Mouse (Mus musculus) liver, embryonic 15.5 days (tissue): Measurements from ENCODE around the gene Pde4d. TPM values are rescaled to one million over a fixed set of nuclear protein-coding genes. Genes with fewer than 3 reads are reported as not detected.
A peak's percentile ranks its signal among the peaks of the same experiment; 100 is the strongest.

Experiments used
- ATAC-seq: fragments of 200-750 bp; cut with Nextera tagmentation; 2 replicates; pipeline ENCODE4 v1.8.0; 2017; ENCODE audit warnings: moderate number of reproducible peaks, mild to moderate bottlenecking, moderate library complexity; ENCODE audit not compliant: insufficient read depth
- H3K27ac ChIP-seq: fragments of 300-500 bp; sonication (generic); replicated peaks from 2 replicates; pipeline ENCODE4 v1.5.1; 2015; ENCODE audit warnings: mild to moderate bottlenecking, inconsistent platforms
- H3K27me3 ChIP-seq: fragments of 300-500 bp; sonication (generic); 2 replicates; pipeline ENCODE4 v1.6.1; 2015; ENCODE audit warnings: mild to moderate bottlenecking, inconsistent platforms
- H3K36me3 ChIP-seq: fragments of 300-500 bp; sonication (generic); replicated peaks from 2 replicates; pipeline ENCODE4 v1.6.1; 2015; ENCODE audit warnings: moderate library complexity, mild to moderate bottlenecking, inconsistent platforms
- H3K4me1 ChIP-seq: fragments of 300-500 bp; sonication (generic); replicated peaks from 2 replicates; pipeline ENCODE4 v1.6.1; 2015; ENCODE audit warnings: inconsistent platforms
- H3K4me2 ChIP-seq: fragments of 300-500 bp; sonication (generic); 2 replicates; pipeline ENCODE4 v1.6.1; 2015; ENCODE audit warnings: moderate library complexity, mild to moderate bottlenecking, inconsistent platforms
- H3K4me3 ChIP-seq: fragments of 300-500 bp; sonication (generic); replicated peaks from 2 replicates; pipeline ENCODE4 v1.5.1; 2015; ENCODE audit warnings: mild to moderate bottlenecking, inconsistent platforms
- H3K9ac ChIP-seq: fragments of 300-500 bp; sonication (generic); 2 replicates; pipeline ENCODE4 v1.6.1; 2015; ENCODE audit warnings: moderate library complexity, mild to moderate bottlenecking, inconsistent platforms
- H3K9me3 ChIP-seq: fragments of 300-500 bp; sonication (generic); replicated peaks from 2 replicates; pipeline ENCODE4 v1.6.1; 2016; ENCODE audit warnings: inconsistent platforms
- WGBS: fragments of 180-500 bp; shearing (Covaris S2); methylation state at CpG from one replicate; pipeline ENCODE4 v1.1.7; 2015; ENCODE audit warnings: mixed read lengths; ENCODE audit not compliant: insufficient replicate concordance; 5-methylcytosine and 5-hydroxymethylcytosine counted together
- polyA plus RNA-seq: library from polyadenylated mRNA; unstranded; fragments of >200 nt; fragmentation: Nextera tagmentation; extraction: Ambion mirVana; gene quantifications from 2 replicates; pipeline ENCODE4 v1.2.1, GENCODE M21; 2015

Gene Pde4d
- polyA plus RNA-seq, 1 experiment from 2014 or later = 13.2 TPM

DNA sequence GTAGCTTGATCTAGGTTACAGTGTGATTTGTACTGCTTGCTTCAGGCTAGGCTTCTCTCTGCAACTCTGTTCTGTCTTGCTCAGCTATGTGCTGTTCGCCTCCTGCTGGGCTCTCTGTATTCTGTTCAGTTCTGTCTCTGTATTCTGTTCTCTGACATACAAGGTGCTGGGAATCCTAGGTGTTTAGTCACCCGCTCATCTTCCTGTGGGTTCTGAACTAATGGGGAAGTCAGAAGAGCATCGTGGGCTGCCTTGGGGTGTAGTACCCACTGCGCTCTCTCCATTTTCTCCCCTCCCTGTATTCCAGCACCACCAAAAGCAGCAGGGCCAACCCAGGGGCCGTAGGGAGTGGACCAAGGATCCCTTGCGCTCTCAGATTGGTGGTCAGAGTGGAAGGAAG is 197.1 kb downstream of the Pde4d start:
- Histone ChIP-seq H3K4me1 (no peaks in the 10 kb centered on the region), H3K27me3 (no peaks in the 10 kb centered on the region), H3K9me3 (no peaks in the 10 kb centered on the region), H3K4me2 (peak overlapping the region; percentile 20; the same call in 1 of the 2 replicates), H3K36me3 (no peaks in the 10 kb centered on the region), H3K4me3 (no peak overlapping the region), H3K9ac (no peak overlapping the region), H3K27ac (no peak overlapping the region)
- WGBS = 20% methylated on average over 6 of the region's 6 CpGs
- no peak for ATAC-seq

GRCm38 (mm10) chr13:108647239-108647638 is 197.5 kb downstream of the Pde4d start:
- H3K27ac ChIP-seq = no peak overlapping the region
- no peak overlapping the region for H3K9ac ChIP-seq
- no peaks in the 10 kb centered on the region for H3K27me3 ChIP-seq
- ATAC-seq = no peak
- H3K4me1 ChIP-seq = no peaks in the 10 kb centered on the region
- H3K36me3 ChIP-seq = no peaks in the 10 kb centered on the region
- no peaks in the 10 kb centered on the region for H3K9me3 ChIP-seq
- peak overlapping the region; percentile 20; the same call in 1 of the 2 replicates for H3K4me2 ChIP-seq
- WGBS = 16% methylated on average over 11 of the region's 11 CpGs
- no peak overlapping the region for H3K4me3 ChIP-seq

DNA sequence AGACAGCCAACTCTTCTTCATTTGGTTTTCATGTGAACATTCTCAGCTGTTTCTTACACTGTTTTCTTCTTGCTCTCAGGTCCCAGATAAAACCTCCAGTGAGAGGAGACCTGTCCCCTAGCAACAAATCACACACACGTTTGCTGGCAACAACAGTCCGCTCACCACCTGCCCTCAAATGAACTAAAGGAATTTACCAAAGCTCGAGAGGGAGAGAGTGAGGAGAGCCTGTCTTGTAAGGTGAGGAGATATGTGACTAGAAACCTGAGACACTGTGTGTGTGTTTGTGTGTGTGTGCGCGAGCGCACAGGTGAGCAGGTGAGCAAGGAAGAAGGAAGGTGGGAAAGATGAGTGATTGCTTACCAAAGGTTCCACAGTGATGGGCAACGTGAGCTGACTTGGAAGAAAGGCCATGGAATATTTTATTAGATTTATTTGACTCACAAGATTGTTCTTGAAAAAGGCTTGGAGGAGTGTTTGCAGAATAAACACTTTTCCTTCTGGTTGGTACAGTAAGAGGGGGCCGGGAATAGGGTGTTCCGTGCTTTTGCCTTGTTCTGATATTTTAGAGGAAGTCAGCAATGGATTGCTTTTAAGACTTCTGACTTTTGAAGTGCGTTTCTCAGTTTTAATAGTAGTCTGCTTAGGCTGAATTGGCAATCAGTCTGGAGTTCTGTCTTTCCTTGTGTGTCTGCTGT is 204.4 kb downstream of the Pde4d start:
- Histone ChIP-seq H3K9ac (no peak overlapping the region), H3K36me3 (no peaks in the 10 kb centered on the region), H3K9me3 (no peaks in the 10 kb centered on the region), H3K4me2 (no peak overlapping the region), H3K4me1 (no peaks in the 10 kb centered on the region), H3K27me3 (no peaks in the 10 kb centered on the region), H3K27ac (no peak overlapping the region), H3K4me3 (no peak overlapping the region)
- 65% methylated on average over 10 of the region's 10 CpGs for WGBS
- no peak for ATAC-seq

DNA sequence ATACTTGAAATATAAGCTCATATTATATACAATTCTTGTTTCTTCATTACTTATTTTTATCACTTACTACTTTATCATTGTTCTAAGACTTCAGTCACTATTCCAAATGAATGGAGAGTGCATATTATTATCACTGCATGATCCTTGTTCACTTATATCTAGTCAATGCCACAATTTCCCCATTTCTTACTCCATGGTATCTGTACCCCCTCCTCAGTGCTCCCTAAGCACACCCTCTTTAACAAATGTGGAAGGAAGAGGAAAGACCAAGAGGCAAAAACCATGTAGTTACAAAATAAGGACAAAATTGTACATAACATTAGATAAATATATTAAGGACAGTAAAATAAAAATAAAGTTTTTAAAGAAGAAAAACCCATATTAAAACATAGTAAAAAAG is 216.8 kb downstream of the Pde4d start:
- Histone ChIP-seq H3K9ac (no peak overlapping the region), H3K4me3 (no peak overlapping the region), H3K27me3 (no peaks in the 10 kb centered on the region), H3K9me3 (no peaks in the 10 kb centered on the region), H3K27ac (no peak overlapping the region), H3K36me3 (no peaks in the 10 kb centered on the region), H3K4me1 (no peaks in the 10 kb centered on the region), H3K4me2 (no peak overlapping the region)
- no peak for ATAC-seq

DNA sequence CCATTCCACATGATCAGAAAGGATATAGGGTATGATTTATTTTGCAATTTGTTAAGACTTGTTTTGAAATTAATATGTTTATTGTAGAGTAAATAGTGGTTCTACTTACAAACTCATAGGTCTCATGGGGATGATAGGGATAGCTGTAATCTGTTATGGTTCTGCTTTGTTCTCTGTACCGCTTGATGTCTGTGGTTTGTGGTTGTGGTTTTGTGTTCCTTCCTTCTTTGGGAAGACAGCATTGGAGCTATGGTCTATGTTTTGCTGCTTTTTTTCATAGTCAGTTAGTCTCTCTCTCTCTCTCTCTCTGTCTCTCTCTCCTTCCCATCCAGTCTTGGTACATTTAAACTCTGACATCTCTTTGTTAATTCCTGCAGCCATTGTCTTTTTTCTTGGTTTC is 217.3 kb downstream of the Pde4d start:
- Histone ChIP-seq H3K4me2 (no peak overlapping the region), H3K9ac (no peak overlapping the region), H3K36me3 (no peaks in the 10 kb centered on the region), H3K27me3 (no peaks in the 10 kb centered on the region), H3K27ac (no peak overlapping the region), H3K4me3 (no peak overlapping the region), H3K9me3 (no peaks in the 10 kb centered on the region), H3K4me1 (no peaks in the 10 kb centered on the region)
- ATAC-seq = no peak
- 5% methylated on average over 1 of the region's 1 CpGs for WGBS

- Histone ChIP-seq H3K9me3 (no peaks in the 10 kb centered on the region), H3K4me1 (no peaks in the 10 kb centered on the region), H3K27me3 (no peaks in the 10 kb centered on the region), H3K36me3 (no peaks in the 10 kb centered on the region), H3K4me2 (no peak overlapping the region), H3K4me3 (no peak overlapping the region), H3K27ac (no peak overlapping the region), H3K9ac (no peak overlapping the region)
- no peak for ATAC-seq
Observed at GRCm38 (mm10) chr13:108677056-108677455, 227.3 kb downstream of the Pde4d start.

GRCm38 (mm10) chr13:108683018-108683417 is 233.3 kb downstream of the Pde4d start:
- Histone ChIP-seq H3K36me3 (no peaks in the 10 kb centered on the region), H3K9ac (no peak overlapping the region), H3K4me1 (no peaks in the 10 kb centered on the region), H3K27ac (no peak overlapping the region), H3K4me3 (no peak overlapping the region), H3K4me2 (no peak overlapping the region), H3K9me3 (no peaks in the 10 kb centered on the region), H3K27me3 (no peaks in the 10 kb centered on the region)
- 63% methylated on average over 4 of the region's 4 CpGs for WGBS
- ATAC-seq = no peak

DNA sequence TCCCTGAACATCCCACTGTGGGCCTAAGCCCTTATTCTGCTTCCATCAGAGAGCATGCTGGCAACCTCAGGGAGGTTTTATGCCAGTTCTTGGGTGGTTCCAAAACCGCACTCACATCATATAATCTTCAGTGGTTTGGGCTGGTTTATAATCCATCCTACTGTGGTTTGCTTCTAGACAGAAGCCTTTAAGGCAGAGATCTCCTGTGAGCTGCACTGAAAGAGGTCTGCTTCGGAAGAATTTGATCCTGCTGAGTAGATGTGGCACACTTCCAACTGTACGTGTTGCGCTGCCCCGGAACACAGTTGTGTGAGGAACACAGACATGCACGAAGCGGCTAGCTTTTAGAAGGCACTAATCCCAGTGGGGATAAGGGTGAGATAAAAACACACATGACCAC is 236.1 kb downstream of the Pde4d start:
- ATAC-seq = no peak
- no peaks in the 10 kb centered on the region for H3K27me3 ChIP-seq
- no peak overlapping the region for H3K9ac ChIP-seq
- no peaks in the 10 kb centered on the region for H3K36me3 ChIP-seq
- no peaks in the 10 kb centered on the region for H3K4me1 ChIP-seq
- no peaks in the 10 kb centered on the region for H3K9me3 ChIP-seq
- WGBS = 74% methylated on average over 7 of the region's 7 CpGs
- no peak overlapping the region for H3K4me3 ChIP-seq
- H3K27ac ChIP-seq = no peak overlapping the region
- no peak overlapping the region for H3K4me2 ChIP-seq

DNA sequence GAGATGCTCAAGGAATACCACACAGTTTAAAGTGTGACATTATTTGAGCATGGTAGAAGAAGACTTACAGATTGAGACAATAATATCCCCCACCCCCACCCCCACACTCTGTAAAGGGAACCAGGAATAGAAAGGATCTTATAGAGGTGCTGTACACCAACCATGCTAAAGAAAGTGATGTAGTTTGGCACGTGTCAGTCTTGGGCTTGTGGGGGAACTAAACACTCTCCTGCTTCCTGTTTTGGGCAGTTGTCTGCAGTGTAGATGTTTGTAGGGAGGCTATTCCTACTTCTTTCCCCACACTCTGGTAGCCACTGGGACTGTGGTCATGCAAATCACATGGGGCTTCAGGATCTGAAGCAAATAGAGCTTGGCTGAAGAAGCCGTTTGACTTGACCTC is 236.5 kb downstream of the Pde4d start:
- no peaks in the 10 kb centered on the region for H3K36me3 ChIP-seq
- WGBS = 35% methylated on average over 2 of the region's 2 CpGs
- H3K4me2 ChIP-seq = no peak overlapping the region
- no peaks in the 10 kb centered on the region for H3K9me3 ChIP-seq
- no peak overlapping the region for H3K4me3 ChIP-seq
- H3K27me3 ChIP-seq = no peaks in the 10 kb centered on the region
- no peaks in the 10 kb centered on the region for H3K4me1 ChIP-seq
- no peak overlapping the region for H3K9ac ChIP-seq
- no peak overlapping the region for H3K27ac ChIP-seq
- no peak for ATAC-seq

GRCm38 (mm10) chr13:108686807-108687206 is 237.1 kb downstream of the Pde4d start:
- no peaks in the 10 kb centered on the region for H3K9me3 ChIP-seq
- no peak overlapping the region for H3K27ac ChIP-seq
- H3K4me2 ChIP-seq = no peak overlapping the region
- H3K4me3 ChIP-seq = no peak overlapping the region
- no peak for ATAC-seq
- WGBS = 20% methylated on average over 4 of the region's 4 CpGs
- no peaks in the 10 kb centered on the region for H3K36me3 ChIP-seq
- no peaks in the 10 kb centered on the region for H3K27me3 ChIP-seq
- no peak overlapping the region for H3K9ac ChIP-seq
- H3K4me1 ChIP-seq = no peaks in the 10 kb centered on the region

DNA sequence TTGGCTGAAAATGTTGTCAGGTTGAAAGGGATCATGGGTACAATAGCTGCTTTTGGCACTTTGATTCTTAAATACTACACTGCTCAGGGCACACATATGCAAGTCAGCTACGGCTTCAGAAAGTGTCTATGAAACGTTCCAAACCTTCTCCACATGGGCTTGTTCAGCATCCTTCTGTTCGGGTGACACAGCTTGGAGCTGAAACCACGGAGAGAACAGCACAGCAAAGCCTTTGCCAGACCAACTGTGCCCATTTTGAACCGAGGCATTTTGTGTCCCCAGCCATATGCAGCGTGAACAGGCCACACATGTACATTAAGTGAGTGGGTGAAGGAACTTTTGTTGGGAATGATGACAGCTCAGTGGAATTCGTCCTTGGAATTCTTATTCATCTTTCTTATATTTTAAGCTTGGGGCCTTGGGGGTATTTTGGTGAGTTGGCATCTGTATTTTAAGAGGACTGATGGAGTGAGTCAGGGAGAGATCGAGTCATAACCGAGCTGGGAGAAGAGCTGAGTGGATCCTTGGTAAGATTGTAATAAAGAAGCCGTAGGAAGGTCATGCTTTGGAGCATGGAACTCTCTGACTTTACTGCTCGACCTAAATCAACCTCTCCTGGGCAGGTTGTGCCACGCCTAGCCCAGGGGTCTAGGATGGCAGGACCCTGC is 243.3 kb downstream of the Pde4d start:
- Histone ChIP-seq H3K4me2 (no peak overlapping the region), H3K4me3 (no peak overlapping the region), H3K9me3 (no peaks in the 10 kb centered on the region), H3K27me3 (no peaks in the 10 kb centered on the region), H3K9ac (no peak overlapping the region), H3K36me3 (no peaks in the 10 kb centered on the region), H3K27ac (no peak overlapping the region), H3K4me1 (no peaks in the 10 kb centered on the region)
- no peak for ATAC-seq
- 56% methylated on average over 12 of the region's 12 CpGs for WGBS

DNA sequence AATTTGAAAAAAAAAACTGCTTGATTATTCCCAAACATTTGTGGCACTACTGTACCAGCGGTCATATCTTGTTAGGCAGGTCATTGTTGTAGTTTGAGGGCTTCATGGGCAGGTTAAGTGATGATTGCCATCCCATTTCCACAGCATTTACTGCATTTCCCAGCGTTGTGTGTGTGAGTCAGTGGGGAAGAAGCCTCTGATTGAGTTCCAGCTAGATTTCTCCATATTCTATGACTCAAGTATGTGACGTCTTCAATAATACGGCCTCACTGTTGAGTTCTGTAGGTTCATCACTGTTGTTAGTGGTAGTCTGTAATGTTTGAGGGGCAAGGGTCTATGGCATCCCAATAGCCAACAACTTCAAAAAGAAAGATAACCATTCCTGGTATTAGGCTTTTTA is 255.7 kb downstream of the Pde4d start:
- no peaks in the 10 kb centered on the region for H3K9me3 ChIP-seq
- no peak overlapping the region for H3K4me3 ChIP-seq
- 67% methylated on average over 4 of the region's 4 CpGs for WGBS
- ATAC-seq = no peak
- H3K9ac ChIP-seq = no peak overlapping the region
- no peaks in the 10 kb centered on the region for H3K4me1 ChIP-seq
- no peak overlapping the region for H3K4me2 ChIP-seq
- H3K36me3 ChIP-seq = no peaks in the 10 kb centered on the region
- no peak overlapping the region for H3K27ac ChIP-seq
- no peaks in the 10 kb centered on the region for H3K27me3 ChIP-seq
